Comparison of ENCODE assay signal across 8 mouse cellular contexts in the genomic region with DNA sequence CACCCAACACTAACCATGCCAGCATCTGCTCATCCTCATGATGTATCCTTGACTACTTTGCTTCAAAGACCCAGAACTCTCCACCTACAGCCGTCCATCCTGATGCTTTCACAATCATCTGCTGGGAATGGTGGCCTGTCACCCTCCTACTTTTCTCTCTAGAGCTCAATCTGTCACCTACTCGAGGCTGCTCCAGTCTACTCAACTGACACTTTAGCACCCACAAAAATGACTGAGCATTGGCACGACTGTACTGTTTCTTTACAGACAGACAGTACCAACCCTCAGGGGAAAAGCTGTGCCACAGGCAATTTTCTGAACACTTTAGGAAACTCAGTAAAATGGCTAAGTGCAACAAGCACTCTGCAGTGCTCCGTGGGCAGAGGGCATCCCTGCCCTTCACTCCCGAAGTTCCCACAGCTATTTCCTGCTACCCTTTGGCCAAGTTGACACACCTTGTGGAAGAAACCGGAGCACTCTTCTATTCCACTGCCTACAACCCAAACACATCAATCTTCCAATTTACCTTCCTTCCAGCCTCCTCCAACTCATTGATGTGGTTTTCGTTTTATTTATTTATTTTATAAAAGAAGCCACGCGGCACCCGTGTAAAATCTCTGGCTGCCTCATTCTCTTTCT. TPM values are rescaled to one million over a fixed set of nuclear protein-coding genes. Genes with fewer than 3 reads are reported as not detected.
DNase-seq lines count a peak whose midpoint lies in the region; ATAC-seq and TF ChIP-seq lines count a peak whose summit lies in the region.

No protein-coding gene starts in this region.

- no peaks in the 10 kb centered on the region for H3K27me3 ChIP-seq in liver, adult 2 months (ENCODE audit: control insufficient read depth, insufficient read depth, low read length)
- H3K27me3 ChIP-seq in forebrain, embryonic 16.5 days (replicated peaks; ENCODE audit: control insufficient read depth, insufficient read depth, low read length): no peaks in the 10 kb centered on the region
- H3K27me3 ChIP-seq in midbrain, embryonic 10.5 days (ENCODE audit: low read depth, poor library complexity, severe bottlenecking): no peaks in the 10 kb centered on the region

- H3K4me2 ChIP-seq in forebrain, embryonic 16.5 days (ENCODE audit: low read length): peak overlapping the region; percentile 96

- peak overlapping the region; percentile 100 for H3K9ac ChIP-seq in liver, adult 2 months (ENCODE audit: low read depth, low read length)
- H3K9ac ChIP-seq in forebrain, embryonic 16.5 days (replicated peaks; ENCODE audit: low read depth, low read length): peak overlapping the region; percentile 84

- under 1% methylated on average over 10 of the region's 10 CpGs for WGBS in liver, adult 2 months
- WGBS in forebrain, embryonic 16.5 days: 6% methylated on average over 10 of the region's 10 CpGs
- WGBS in midbrain, embryonic 10.5 days: 13% methylated on average over 10 of the region's 10 CpGs

- H3K4me3 ChIP-seq in liver, adult 2 months (ENCODE audit: insufficient read depth, low read depth, low read length): peak overlapping the region; percentile 100
- H3K4me3 ChIP-seq in forebrain, embryonic 16.5 days (replicated peaks; ENCODE audit: low read length): peak overlapping the region; percentile 76
- H3K4me3 ChIP-seq in midbrain, embryonic 10.5 days: peak overlapping the region; percentile 73

- ATAC-seq in forebrain, embryonic 16.5 days: no peak

- no peaks in the 10 kb centered on the region for H3K9me3 ChIP-seq in forebrain, embryonic 16.5 days (ENCODE audit: control insufficient read depth, low read length)
- H3K9me3 ChIP-seq in midbrain, embryonic 10.5 days (replicated peaks): no peaks in the 10 kb centered on the region

- H3K4me1 ChIP-seq in liver, adult 2 months (ENCODE audit: control insufficient read depth, insufficient read depth, low read length): peaks cover 12% of the 10 kb centered on the region
- peaks cover 16% of the 10 kb centered on the region for H3K4me1 ChIP-seq in forebrain, embryonic 16.5 days (replicated peaks; ENCODE audit: control insufficient read depth, insufficient read depth, low read length)
- peaks cover 19% of the 10 kb centered on the region for H3K4me1 ChIP-seq in midbrain, embryonic 10.5 days

- peak; percentile 13 for DNase-seq in adrenal gland, postnatal 10 days
- no peak for DNase-seq in adrenal gland, postnatal 4 days (ENCODE audit: low spot score in 2 of 2)
- DNase-seq in liver, adult 2 months (ENCODE audit: extremely low read depth, low read depth, low spot score): peak; percentile 58
- DNase-seq in liver (no peak), adipocyte (ENCODE audit: low spot score) (no peak)
- no peak for DNase-seq in midbrain, embryonic 10.5 days (ENCODE audit: low spot score)
- no peak for DNase-seq in cerebellum, postnatal 14 days

- peak overlapping the region; percentile 93 for H3K27ac ChIP-seq in liver, adult 2 months (replicated peaks; ENCODE audit: insufficient read depth, low read depth, low read length)
- H3K27ac ChIP-seq in forebrain, embryonic 16.5 days (ENCODE audit: low read length): no peak overlapping the region; the same call in 1 of the 2 replicates
- peak overlapping the region; percentile 88 for H3K27ac ChIP-seq in midbrain, embryonic 10.5 days (replicated peaks)

- peaks cover 27% of the 10 kb centered on the region; the same call in 1 of the 2 replicates for H3K79me2 ChIP-seq in liver, adult 2 months (ENCODE audit: control insufficient read depth, insufficient read depth, low read length)

- no peak for TF ChIP-seq POLR2A in liver, adult 2 months (IDR thresholded peaks at IDR 0.05; ENCODE audit: extremely low read depth, insufficient read depth, low read length)

- no peaks in the 10 kb centered on the region for H3K36me3 ChIP-seq in liver, adult 2 months (ENCODE audit: control insufficient read depth, insufficient read depth, low read length)
- no peaks in the 10 kb centered on the region for H3K36me3 ChIP-seq in forebrain, embryonic 16.5 days (ENCODE audit: control insufficient read depth, insufficient read depth)
- H3K36me3 ChIP-seq in midbrain, embryonic 10.5 days: no peaks in the 10 kb centered on the region

- TF ChIP-seq CTCF in liver, adult 2 months (IDR thresholded peaks at IDR 0.05; ENCODE audit: low read depth, low read length): no peak

RNA-seq across cellular contexts. Expression of a gene that starts 10.8 kb away (rescaled TPM):
- total RNA-seq in adrenal gland, postnatal 10 days (2021): 10 to 100 TPM; 42.7 to 55.3 TPM
- total RNA-seq in adrenal gland, postnatal 4 days (2021): 10 to 100 TPM; 68.8 to 70.3 TPM
- total RNA-seq in liver, adult 2 months (2014; rRNA removed): 14.8 and 23.4 TPM in 2 replicates
- polyA plus RNA-seq in liver, adult 2 months (2012; rRNA removed): 32.6 and 49.7 TPM in 2 replicates
- 41.9 and 50.1 TPM in 2 replicates for polyA plus RNA-seq in forebrain, embryonic 16.5 days (2015; fragmentation: Nextera tagmentation; extraction: Ambion mirVana)
- 45.2 and 47.8 TPM in 2 replicates for polyA plus RNA-seq in midbrain, embryonic 10.5 days (2016; fragmentation: Nextera tagmentation; extraction: Ambion mirVana)

RNA-seq across cellular contexts. Expression of a gene that starts 37.5 kb away (rescaled TPM):
- 10 to 100 TPM; 30.6 to 47.9 TPM for total RNA-seq in adrenal gland, postnatal 10 days (2021)
- 10 to 100 TPM; 52.3 TPM for total RNA-seq in adrenal gland, postnatal 4 days (2021)
- 9.7 and 10.2 TPM in 2 replicates for total RNA-seq in liver, adult 2 months (2014; rRNA removed)
- polyA plus RNA-seq in liver, adult 2 months (2012; rRNA removed): 25.5 and 28.2 TPM in 2 replicates
- 76.1 and 89.5 TPM in 2 replicates for polyA plus RNA-seq in forebrain, embryonic 16.5 days (2015; fragmentation: Nextera tagmentation; extraction: Ambion mirVana)
- 52.6 and 57.4 TPM in 2 replicates for polyA plus RNA-seq in midbrain, embryonic 10.5 days (2016; fragmentation: Nextera tagmentation; extraction: Ambion mirVana)

Comparison
In these comparisons a context has a peak if more than half of its experiments do, and no peak if none do; other contexts are left out.
1. DNase-seq: peak in adrenal gland, postnatal 10 days (single experiment) and liver, adult 2 months (single experiment); none in adrenal gland, postnatal 4 days (0 of 2), liver (single experiment), midbrain, embryonic 10.5 days (single experiment), cerebellum, postnatal 14 days (0 of 2) and adipocyte (single experiment).
2. Peak in every context shown above with its lines, with median percentiles within 50 percentile points of each other: H3K4me3 ChIP-seq.